Mouse (Mus musculus) spleen, adult 2 months (tissue): ENCODE measurements around the gene H2-M5. TPM values are rescaled to one million over a fixed set of nuclear protein-coding genes. Genes with fewer than 3 reads are reported as not detected.

ENCODE experiments used
- DNase-seq, 2 experiments: peaks; one replicate each; pipeline versions ENCODE4 v3.0.0 to v3.0.0-alpha.2; 2012 to 2021; ENCODE audit warnings: low spot score in 2 of 2, low read depth in 1 of 2
- H3K27ac ChIP-seq: fragments of 200-500 bp; 2 replicates; pipeline ENCODE4 v1.5.1; 2012; ENCODE audit warnings: low read length, inconsistent platforms; ENCODE audit not compliant: insufficient read depth
- H3K27me3 ChIP-seq: fragments of 200-500 bp; 2 replicates; pipeline ENCODE4 v1.6.1; 2012; ENCODE audit warnings: mild to moderate bottlenecking, moderate library complexity, low read length, inconsistent platforms; ENCODE audit not compliant: control insufficient read depth, insufficient read depth
- H3K36me3 ChIP-seq: fragments of 200-500 bp; 2 replicates; pipeline ENCODE4 v1.6.1; 2012; ENCODE audit warnings: mild to moderate bottlenecking, low read length, inconsistent platforms; ENCODE audit not compliant: control insufficient read depth, insufficient read depth
- H3K4me1 ChIP-seq: fragments of 200-500 bp; 2 replicates; pipeline ENCODE4 v1.6.1; 2011; ENCODE audit warnings: inconsistent platforms; ENCODE audit not compliant: control insufficient read depth, insufficient read depth, insufficient read length
- H3K4me3 ChIP-seq: fragments of 200-500 bp; 2 replicates; pipeline ENCODE4 v1.5.1; 2011; ENCODE audit warnings: mild to moderate bottlenecking, inconsistent platforms; ENCODE audit not compliant: insufficient read depth, insufficient read length; ENCODE audit errors: extremely low read depth
- CTCF ChIP-seq: fragments of 200-500 bp; IDR thresholded peaks from 2 replicates; pipeline ENCODE4 v1.5.1; 2011; ENCODE audit warnings: mild to moderate bottlenecking, inconsistent platforms; ENCODE audit not compliant: insufficient read depth, insufficient read length, insufficient replicate concordance; ENCODE audit errors: extremely low read depth
- POLR2A ChIP-seq: fragments of 200-500 bp; IDR thresholded peaks from 2 replicates; pipeline ENCODE4 v1.6.1; 2011; ENCODE audit warnings: low read depth, low read length, inconsistent platforms
- WGBS: fragments of 180-500 bp; shearing (Covaris S2); methylation state at CpG from one replicate; pipeline ENCODE4 v1.1.7; 2018; 5-methylcytosine and 5-hydroxymethylcytosine counted together
- polyA plus RNA-seq: library from polyadenylated mRNA; depleted of rRNA; stranded (reverse); fragments of >200 nt; gene quantifications from 2 replicates; pipeline ENCODE4 v1.2.3, GENCODE M21; 2012

Gene H2-M5
- polyA plus RNA-seq, 1 experiment: 0.48 TPM

- no peak overlapping the region for H3K27ac ChIP-seq
- H3K27me3 ChIP-seq: no peaks in the 10 kb centered on the region
- DNase-seq: no peak
- H3K4me1 ChIP-seq: peaks cover 2% of the 10 kb centered on the region; the same call in 1 of the 2 replicates
- H3K4me3 ChIP-seq: no peak overlapping the region
- 95% methylated on average over 3 of the region's 3 CpGs for WGBS
- TF ChIP-seq CTCF (no peak), POLR2A (no peak)
- H3K36me3 ChIP-seq: no peaks in the 10 kb centered on the region
Observed at GRCm38 (mm10) chr17:37018328-37018727, 29.0 kb upstream of the H2-M5 start.

- Histone ChIP-seq H3K27me3 (no peaks in the 10 kb centered on the region), H3K36me3 (no peaks in the 10 kb centered on the region), H3K4me1 (no peaks in the 10 kb centered on the region), H3K4me3 (no peak overlapping the region), H3K27ac (no peak overlapping the region)
- no peak for TF ChIP-seq CTCF
- TF ChIP-seq POLR2A: no peak
- DNase-seq: no peak
Observed at GRCm38 (mm10) chr17:37016333-37016732, 27.0 kb upstream of the H2-M5 start.

GRCm38 (mm10) chr17:37012141-37012540 is 22.8 kb upstream of the H2-M5 start:
- 82% methylated on average over 5 of the region's 5 CpGs for WGBS
- no peak overlapping the region for H3K27ac ChIP-seq
- no peaks in the 10 kb centered on the region for H3K27me3 ChIP-seq
- no peaks in the 10 kb centered on the region for H3K36me3 ChIP-seq
- H3K4me3 ChIP-seq: no peak overlapping the region
- DNase-seq: no peak
- TF ChIP-seq POLR2A: no peak
- no peak for TF ChIP-seq CTCF
- no peaks in the 10 kb centered on the region for H3K4me1 ChIP-seq

- no peaks in the 10 kb centered on the region for H3K4me1 ChIP-seq
- TF ChIP-seq POLR2A (no peak), CTCF (no peak)
- 92% methylated on average over 3 of the region's 3 CpGs for WGBS
- no peak for DNase-seq
- H3K4me3 ChIP-seq: no peak overlapping the region
- no peak overlapping the region for H3K27ac ChIP-seq
- H3K27me3 ChIP-seq: no peaks in the 10 kb centered on the region
- H3K36me3 ChIP-seq: no peaks in the 10 kb centered on the region
Observed at GRCm38 (mm10) chr17:37011719-37012118, 22.4 kb upstream of the H2-M5 start.

- Histone ChIP-seq H3K27ac (no peak overlapping the region), H3K4me1 (no peaks in the 10 kb centered on the region), H3K27me3 (no peaks in the 10 kb centered on the region), H3K36me3 (no peaks in the 10 kb centered on the region), H3K4me3 (no peak overlapping the region)
- no peak for DNase-seq
- TF ChIP-seq CTCF (no peak), POLR2A (no peak)
- 42% methylated on average over 17 of the region's 17 CpGs for WGBS
Observed at GRCm38 (mm10) chr17:37009460-37010042, 20.2 kb upstream of the H2-M5 start.

- Histone ChIP-seq H3K27me3 (no peaks in the 10 kb centered on the region), H3K27ac (no peak overlapping the region), H3K4me1 (no peaks in the 10 kb centered on the region), H3K36me3 (no peaks in the 10 kb centered on the region), H3K4me3 (no peak overlapping the region)
- no peak for TF ChIP-seq CTCF
- no peak for TF ChIP-seq POLR2A
- WGBS: 91% methylated on average over 6 of the region's 6 CpGs
- no peak for DNase-seq
Observed at GRCm38 (mm10) chr17:37008161-37008560, 18.8 kb upstream of the H2-M5 start.

GRCm38 (mm10) chr17:37003366-37003765 is 14.0 kb upstream of the H2-M5 start:
- TF ChIP-seq POLR2A (no peak), CTCF (no peak)
- Histone ChIP-seq H3K27ac (no peak overlapping the region), H3K4me1 (peaks cover 2% of the 10 kb centered on the region), H3K27me3 (peaks cover 5% of the 10 kb centered on the region; the same call in 1 of the 2 replicates), H3K4me3 (no peak overlapping the region), H3K36me3 (no peaks in the 10 kb centered on the region)
- WGBS: 74% methylated on average over 4 of the region's 4 CpGs
- no peak for DNase-seq
